Mouse (Mus musculus): ENCODE data around the gene Itga10.
A peak's percentile ranks its signal among the peaks of the same experiment; 100 is the strongest.
"Not testable (repeated sequence)": the region's sequence is repeated elsewhere in the genome, so short reads cannot be mapped to it uniquely, and the experiment has no call there.

The Itga10 gene

GRCm38 (mm10) chr3:96634928-96635879 is 10.2 kb upstream of the Itga10 start, which contains the start of the genes Pex11b and Gm42957:
Gene Pex11b, plus strand, starts transcription at chr3:96635376.
Gene Gm42957, plus strand, starts transcription at chr3:96635474.
- peak; percentile 86 for DNase-seq

DNA sequence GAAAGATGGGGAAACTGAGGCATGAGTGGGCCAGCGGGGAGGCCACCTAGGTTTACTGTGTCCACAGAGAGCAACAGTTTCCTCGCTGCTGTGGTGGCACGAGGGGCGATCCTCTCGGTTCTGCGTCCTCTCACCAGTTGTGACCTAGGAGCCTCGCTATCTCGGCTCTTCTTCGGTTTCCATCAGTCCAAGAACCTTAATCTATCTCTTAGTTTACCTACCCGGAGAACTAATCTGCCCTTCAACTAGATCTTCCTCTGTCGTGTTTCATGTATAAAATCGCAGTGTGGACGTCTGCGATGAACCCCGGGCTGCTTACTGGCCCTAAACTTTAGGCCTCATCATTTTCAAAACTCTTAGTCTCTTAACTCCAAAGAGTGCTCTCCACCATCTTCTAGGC is 9.5 kb upstream of the Itga10 start:
- DNase-seq = no peak

DNA sequence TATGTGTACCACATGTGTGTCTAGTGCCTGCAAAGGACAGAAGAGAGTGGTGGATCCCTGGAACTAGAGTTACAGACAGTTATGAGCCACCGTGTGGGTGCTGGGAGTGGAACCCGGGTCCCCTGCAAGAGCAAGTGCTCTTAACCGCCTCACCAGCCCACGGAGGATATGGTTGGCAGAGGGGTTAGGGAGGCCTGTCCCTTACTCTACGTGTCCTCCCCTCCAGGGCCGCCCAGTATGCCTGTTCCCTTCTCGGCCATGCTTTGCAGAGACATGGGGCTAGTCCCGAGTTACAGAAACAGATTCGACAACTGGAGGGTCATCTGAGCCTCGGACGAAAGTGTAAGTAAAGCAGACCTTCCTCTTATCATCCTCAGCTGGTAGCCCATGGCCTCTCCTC is 8.9 kb upstream of the Itga10 start:
- no peak for DNase-seq

GRCm38 (mm10) chr3:96639219-96639618 is 6.2 kb upstream of the Itga10 start:
- DNase-seq = peak; percentile 79

DNA sequence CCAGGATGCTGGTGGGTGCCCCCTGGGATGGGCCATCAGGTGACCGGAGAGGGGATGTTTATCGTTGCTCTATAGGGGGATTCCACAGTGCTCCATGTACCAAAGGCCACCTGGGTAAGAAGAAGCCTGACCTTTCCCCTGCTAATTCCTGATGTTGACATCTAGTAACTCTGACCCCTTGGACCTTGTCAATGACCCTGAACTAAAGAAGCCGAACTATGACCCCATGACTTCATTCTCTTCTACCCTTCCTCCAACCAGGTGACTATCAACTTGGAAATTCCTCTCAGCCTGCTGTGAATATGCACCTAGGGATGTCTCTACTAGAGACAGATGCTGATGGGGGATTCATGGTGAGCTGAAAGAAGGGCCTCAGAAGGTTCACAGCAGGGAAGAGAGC is 2.0 kb downstream of the Itga10 start:
- no peak for DNase-seq

DNA sequence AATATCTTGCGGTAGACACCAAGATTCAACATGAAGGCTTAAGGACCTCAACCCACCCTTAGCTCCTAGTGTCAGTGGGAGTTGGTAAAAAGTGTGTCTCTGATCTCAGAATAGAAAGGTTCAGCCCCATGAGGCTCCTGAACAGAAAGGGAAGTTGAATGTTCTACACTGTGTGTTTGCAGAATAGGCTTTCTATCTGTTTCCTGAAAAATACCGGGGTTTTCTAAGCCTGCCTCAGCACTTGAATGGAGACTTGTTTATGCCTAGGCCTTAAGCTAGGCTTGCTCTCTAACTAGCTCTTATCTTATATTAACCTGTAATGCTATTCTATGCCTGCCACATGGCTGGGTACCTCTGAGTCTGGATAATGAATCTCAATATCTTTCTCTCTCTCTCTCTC is 15.5 kb downstream of the Itga10 start:
- no peak for DNase-seq

GRCm38 (mm10) chr3:96662731-96663316 is 17.4 kb downstream of the Itga10 start:
- DNase-seq = no peak

DNA sequence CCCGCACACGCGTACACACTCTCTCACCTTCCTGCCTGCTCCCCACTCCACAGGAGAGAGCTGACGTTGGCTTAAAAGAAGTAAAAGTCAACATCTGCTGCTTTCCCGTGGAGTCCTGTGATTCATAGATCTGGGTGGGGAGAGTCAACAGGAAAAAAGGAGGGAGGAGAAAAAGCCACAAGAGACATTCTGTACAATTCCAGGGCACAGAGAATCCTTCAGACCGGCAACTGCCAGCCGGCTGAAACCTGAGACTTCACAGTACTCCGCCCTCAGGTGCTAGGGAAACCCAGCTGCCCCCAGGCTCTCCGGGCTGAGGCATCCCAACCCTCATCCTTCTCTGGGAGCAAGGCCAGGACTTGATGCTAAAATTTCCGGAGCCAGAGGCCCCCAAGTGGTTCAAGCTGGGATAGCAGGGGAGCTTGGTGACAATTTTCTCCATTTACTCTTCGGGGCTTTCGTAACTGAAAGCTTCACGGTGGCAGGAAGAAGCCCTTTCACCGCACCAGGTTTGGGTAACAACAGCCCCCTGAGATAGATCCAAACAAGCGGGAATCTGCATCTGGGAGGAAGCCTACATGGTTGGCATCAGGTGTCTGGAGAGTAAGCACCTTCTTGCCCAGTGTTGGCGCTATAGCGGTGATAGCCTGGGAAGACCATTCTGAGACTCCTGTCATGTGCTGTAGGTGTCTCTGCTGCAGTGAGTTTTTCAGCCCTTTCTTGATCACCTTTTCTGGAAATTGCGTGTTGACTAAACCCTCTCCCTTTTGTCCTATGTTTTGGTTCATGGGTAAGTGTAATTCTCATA is 18.3 kb downstream of the Itga10 start:
- DNase-seq = peak; percentile 87

- not testable (repeated sequence) for DNase-seq
Measured at GRCm38 (mm10) chr3:96665732-96666363, 20.5 kb downstream of the Itga10 start.

GRCm38 (mm10) chr3:96666916-96667315 is 21.5 kb downstream of the Itga10 start:
- no peak for DNase-seq

DNA sequence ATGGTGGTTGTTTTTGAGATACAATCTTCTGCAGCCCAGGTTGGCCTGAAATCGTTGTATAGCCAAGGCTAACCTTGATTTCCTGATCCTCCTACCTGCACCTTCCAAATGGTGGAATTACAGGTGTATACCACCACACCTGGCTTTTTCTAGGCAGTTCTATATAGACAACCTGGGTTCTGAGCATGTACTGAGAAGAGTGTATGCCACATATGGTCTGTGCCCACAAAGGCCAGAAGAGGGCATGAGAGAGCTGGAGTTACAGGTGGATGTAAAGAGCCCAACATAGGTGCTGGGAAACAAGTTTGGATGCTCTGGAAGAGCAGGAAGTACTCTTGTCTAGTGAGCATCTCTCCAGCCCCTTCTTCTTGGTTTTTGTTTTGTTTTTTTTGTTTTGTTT is 21.9 kb downstream of the Itga10 start:
- peak; percentile 28 for DNase-seq

DNA sequence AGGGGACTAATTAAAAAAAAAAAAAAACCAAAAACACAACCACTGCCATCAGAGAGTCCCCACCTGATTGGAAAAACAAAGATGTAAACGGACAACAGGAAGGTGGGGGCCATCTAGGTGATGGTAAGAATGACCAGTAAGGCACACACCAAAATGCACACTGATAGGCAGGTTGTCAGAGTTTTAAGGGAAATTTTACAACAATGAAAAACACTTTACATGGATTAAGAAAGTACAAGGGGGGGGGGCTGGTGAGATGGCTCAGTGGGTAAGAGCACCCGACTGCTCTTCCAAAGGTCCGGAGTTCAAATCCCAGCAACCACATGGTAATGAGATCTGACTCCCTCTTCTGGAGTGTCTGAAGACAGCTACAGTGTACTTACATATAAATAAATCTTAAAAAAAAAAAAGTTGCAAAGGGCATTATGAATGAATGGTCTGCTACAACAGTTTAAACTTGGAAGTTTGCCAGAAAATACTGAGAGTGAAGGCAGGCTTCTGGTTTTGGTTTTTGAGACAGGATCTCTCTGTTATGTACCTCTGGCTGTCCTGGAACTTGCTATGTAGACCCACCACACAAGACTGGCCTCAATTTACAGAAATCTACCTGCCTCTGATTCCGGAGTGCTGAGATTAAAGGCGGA is 23.2 kb downstream of the Itga10 start:
- no peak for DNase-seq

GRCm38 (mm10) chr3:96669727-96670468 is 24.5 kb downstream of the Itga10 start, which contains the start of gene Ankrd35:
Gene Ankrd35, plus strand, starts transcription at chr3:96670131.
- DNase-seq = peak; percentile 79

DNA sequence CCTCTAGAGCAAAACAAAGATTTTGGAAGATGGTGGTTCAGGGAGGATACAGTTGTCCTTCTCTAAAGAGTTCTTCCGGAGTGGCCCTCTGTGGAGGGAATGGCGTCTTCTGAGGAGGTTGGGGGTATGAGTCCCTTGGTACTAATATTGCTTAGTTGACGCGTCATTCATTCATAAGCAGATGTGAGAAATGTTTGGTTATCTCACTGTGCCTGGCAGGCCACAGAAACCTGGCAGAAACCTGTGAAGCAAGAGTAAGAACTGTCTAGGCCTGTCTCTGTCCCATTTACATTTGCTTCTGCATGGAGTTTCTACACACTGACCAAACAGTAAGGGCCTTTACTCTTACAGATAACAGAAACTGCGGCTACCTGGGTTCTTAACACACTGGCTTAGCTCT is 26.1 kb downstream of the Itga10 start:
- DNase-seq = no peak

DNA sequence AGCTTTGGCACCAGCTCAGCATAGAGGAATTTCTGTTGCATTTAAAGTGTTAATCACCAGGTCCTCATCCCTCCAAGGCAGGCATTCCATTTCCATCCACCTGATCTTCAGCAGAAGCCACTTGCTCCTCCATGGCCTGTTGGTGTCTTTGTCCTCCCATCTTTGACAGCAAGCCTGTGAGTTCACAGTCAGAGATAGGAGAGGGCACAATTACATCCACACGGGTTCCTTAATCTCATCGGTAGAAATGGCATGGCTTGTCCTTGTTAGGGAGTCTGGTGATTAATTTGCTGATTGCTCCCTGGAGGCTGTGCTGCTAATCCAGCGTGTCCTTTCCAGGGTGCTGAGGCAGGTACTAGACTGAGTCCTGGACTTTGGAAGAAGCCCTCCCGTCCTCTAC is 28.1 kb downstream of the Itga10 start:
- no peak for DNase-seq

DNA sequence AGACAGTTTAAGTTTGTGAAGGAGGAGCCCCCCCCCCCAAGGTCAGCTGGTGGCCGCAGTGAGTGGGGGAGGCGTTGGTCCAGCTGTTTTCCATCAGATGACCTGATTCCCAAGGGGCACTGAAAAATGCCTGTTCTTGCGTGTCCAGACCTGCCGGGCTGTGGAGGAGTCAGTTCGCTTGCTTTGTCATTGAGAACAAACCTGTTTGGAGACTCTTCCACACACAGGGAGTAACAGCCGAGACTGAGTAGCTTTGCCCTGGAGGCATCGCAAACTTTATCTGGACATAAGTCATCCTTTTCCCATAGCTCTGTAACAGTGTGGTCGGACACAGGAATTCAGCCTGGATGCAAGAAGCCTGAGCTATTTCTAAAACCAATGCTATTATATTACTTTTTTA is 29.1 kb downstream of the Itga10 start:
- no peak for DNase-seq

DNA sequence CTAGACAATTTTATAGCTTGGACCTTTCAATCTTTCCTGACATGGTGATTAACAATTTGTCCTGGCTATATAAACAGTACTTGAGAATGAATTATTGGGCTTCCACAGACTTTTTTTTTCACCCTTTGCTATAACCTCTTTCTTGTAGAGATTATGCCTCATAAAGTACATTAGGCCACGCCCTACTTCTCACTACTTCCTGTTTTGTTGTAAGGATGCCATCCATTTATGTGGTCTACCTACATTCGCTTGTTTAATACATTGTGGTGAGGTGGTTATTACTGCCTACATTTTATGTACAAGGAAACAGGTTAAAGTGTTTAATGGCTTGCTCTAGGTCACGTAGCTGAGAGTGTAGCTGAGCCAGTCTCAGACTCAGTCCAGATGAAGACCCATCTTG is 29.8 kb downstream of the Itga10 start:
- DNase-seq = no peak

DNA sequence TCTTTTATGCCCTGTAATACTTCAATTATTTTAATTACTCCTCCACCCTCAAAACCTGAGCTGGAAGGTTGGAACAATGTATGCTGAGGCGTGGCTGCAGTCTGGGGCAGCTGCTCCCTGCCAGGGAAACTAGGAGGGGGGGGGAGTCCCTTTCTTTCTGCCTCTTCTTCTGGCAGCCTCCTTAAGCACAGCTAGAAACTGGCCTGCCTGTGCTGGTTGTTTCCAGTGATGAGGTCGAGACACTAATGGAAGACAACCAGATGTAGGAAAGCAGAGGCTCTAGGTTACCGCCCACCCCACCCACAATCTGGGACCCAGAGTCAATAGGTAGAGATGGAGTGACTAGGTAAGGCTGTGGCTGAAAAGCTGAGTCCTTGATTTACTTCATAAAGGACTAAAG is 30.3 kb downstream of the Itga10 start:
- no peak for DNase-seq

DNA sequence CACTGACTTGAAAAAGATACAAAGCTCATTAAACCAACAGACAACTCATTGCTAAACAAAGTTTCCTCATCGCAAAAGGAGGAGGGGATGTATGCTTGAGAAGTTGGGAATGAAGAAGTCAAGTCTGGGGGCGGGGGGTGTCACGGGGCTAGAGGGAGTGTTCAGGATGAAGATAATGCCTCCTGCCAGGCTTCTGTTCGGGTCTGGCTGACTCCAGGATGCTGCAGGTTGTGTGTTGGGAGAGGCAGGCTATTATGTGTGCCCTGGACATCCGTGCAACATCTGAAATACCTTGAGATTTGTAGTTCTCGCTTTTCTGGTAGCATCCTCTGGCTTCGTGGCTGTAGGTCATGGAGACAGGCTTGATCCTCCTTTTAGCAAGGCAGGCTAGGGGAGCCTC is 33.1 kb downstream of the Itga10 start:
- no peak for DNase-seq

- no peak for DNase-seq
Measured at GRCm38 (mm10) chr3:96679159-96679674, 33.8 kb downstream of the Itga10 start.

DNA sequence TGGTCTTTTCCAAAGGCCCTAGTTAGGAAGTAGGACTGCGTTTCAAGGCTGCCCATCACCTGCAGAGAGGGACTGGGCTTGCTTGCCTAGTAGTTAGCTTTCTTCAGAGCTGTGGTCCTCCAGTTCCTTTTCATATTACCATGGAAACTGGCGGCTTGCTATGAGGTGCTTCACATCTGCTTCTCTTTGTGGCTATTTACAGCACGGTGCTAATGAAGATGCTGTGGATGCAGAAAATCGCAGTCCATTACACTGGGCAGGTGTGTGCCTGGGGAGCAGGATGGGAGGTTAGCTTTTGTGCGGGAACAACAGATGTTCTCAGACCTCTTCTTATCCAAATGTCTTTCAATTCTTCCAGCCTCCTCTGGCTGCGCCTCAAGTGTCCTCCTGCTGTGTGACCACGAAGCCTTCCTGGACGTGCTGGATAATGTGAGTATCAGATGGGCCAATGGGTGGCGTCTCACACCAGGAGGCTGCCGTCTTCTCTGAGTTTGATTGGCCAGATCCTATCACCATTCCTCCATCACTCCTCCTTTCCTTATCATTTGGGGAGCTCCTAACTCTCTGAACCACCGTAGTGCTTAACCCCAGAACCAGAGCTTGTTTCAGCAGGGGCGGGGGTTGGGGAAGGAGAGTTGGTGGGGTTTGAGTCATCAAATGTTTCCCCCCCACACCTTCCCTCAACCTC is 35.0 kb downstream of the Itga10 start:
- DNase-seq = no peak
